18 mouse cellular contexts compared by ENCODE assay signal in genomic region chr16:32186056-32186455, GRCm38 (mm10). TPM values are rescaled to one million over a fixed set of nuclear protein-coding genes. Genes with fewer than 3 reads are reported as not detected.
"Had no signal": no experiment of that assay in that cellular context is flagged by ENCODE, and none has a peak within 500 bp of the region (broad histone marks: within the 10 kb centered on the region; RNA-seq: fewer than 3 reads in every experiment).

No protein-coding gene starts in this region.

- H3K27me3 ChIP-seq: liver, embryonic 12.5 days; megakaryocyte, embryonic 14.5 days; midbrain, embryonic 12.5 days; neural tube, embryonic 12.5 days; stomach, embryonic 15.5 days had no signal

- H3K4me2 ChIP-seq: liver, embryonic 12.5 days; lung, embryonic 14.5 days; midbrain, embryonic 12.5 days; neural tube, embryonic 12.5 days; stomach, embryonic 15.5 days had no signal

- H3K9me3 ChIP-seq: limb, embryonic 10.5 days; liver, embryonic 12.5 days; megakaryocyte, embryonic 14.5 days; midbrain, embryonic 12.5 days; neural tube, embryonic 12.5 days; stomach, embryonic 15.5 days had no signal

- H3K4me3 ChIP-seq: limb, embryonic 10.5 days; liver, embryonic 12.5 days; megakaryocyte, embryonic 14.5 days; midbrain, embryonic 12.5 days; neural tube, embryonic 12.5 days; stomach, embryonic 15.5 days had no signal

- H3K27ac ChIP-seq: limb, embryonic 10.5 days; liver, embryonic 12.5 days; macrophage; midbrain, embryonic 12.5 days; neural tube, embryonic 12.5 days; stomach, embryonic 15.5 days had no signal

- H3K4me1 ChIP-seq: midbrain, embryonic 12.5 days; neural tube, embryonic 12.5 days; stomach, embryonic 15.5 days had no signal

- H3K36me3 ChIP-seq: limb, embryonic 10.5 days; liver, embryonic 12.5 days; midbrain, embryonic 12.5 days; neural tube, embryonic 12.5 days; stomach, embryonic 15.5 days had no signal

- DNase-seq: kidney, postnatal 10 days; lung, embryonic 14.5 days; lung, postnatal 10 days; retina, postnatal 1 day; right cerebral cortex, postnatal 4 days; spleen, adult 18-20 months; thymus, adult 2 months; thymus, postnatal 25 days had no signal

- H3K9ac ChIP-seq: liver, embryonic 12.5 days; lung, embryonic 14.5 days; midbrain, embryonic 12.5 days; neural tube, embryonic 12.5 days; stomach, embryonic 15.5 days had no signal

- ATAC-seq: liver, embryonic 12.5 days had no signal

RNA-seq across cellular contexts. Expression of gene Bex6, which starts 6.4 kb away (rescaled TPM):
- polyA plus RNA-seq: kidney, embryonic 14.5 days; large intestine, adult 2 months; lung, embryonic 14.5 days; midbrain, embryonic 12.5 days; midbrain, postnatal 0 days; neural tube, embryonic 12.5 days had no signal
